Mouse (Mus musculus) macrophage (primary cell): ENCODE results near the gene Cfl2. TPM values are rescaled to one million over a fixed set of nuclear protein-coding genes. Genes with fewer than 3 reads are reported as not detected.
"Not testable (repeated sequence)": the region's sequence is repeated elsewhere in the genome, so short reads cannot be mapped to it uniquely, and the experiment has no call there.

ENCODE experiments used
- H3K27ac ChIP-seq: fragments of 350-480 bp; formaldehyde crosslinking; 2 replicates; pipeline ENCODE4 v1.9.0; 2021
- H3K36me3 ChIP-seq: fragments of 350-480 bp; formaldehyde crosslinking; 2 replicates; pipeline ENCODE4 v1.9.0; 2021; ENCODE audit errors: inconsistent target
- H3K4me3 ChIP-seq: fragments of 350-480 bp; formaldehyde crosslinking; 2 replicates; pipeline ENCODE4 v1.9.0; 2021; ENCODE audit errors: inconsistent target
- H3K79me2 ChIP-seq: fragments of 350-480 bp; formaldehyde crosslinking; 2 replicates; pipeline ENCODE4 v1.9.0; 2021; ENCODE audit errors: inconsistent target
- WGBS: methylation state at CpG from one replicate; pipeline ENCODE4 v1.1.7; 2026; ENCODE audit warnings: inconsistent platforms; ENCODE audit not compliant: missing documents; 5-methylcytosine and 5-hydroxymethylcytosine counted together
- polyA plus RNA-seq: library from polyadenylated mRNA; stranded (reverse); fragments of 250-400 nt; gene quantifications from 3 replicates; pipeline ENCODE4 v1.2.4, GENCODE M21; 2018; ENCODE audit warnings: inconsistent platforms
- total RNA-seq, 78 experiments: library from RNA; depleted of rRNA; stranded (reverse); fragments of 250-400 nt; gene quantifications; 1 replicate in 9 of 78; 2 replicates in 24 of 78; 3 replicates in 43 of 78; 4 replicates in 2 of 78; pipeline ENCODE4 v1.2.4; 2018; ENCODE audit warnings: inconsistent platforms in 56 of 78

Cfl2 gene
- 10 to 100 TPM in 25 of 26 experiments, 1 to 10 TPM in 1; 9.6 to 67.4 (median 33.6) TPM for total RNA-seq (2018; cell fraction: chromatin; rRNA removed)
- total RNA-seq (2018; cell fraction: cytosol; rRNA removed): 10 to 100 TPM; 16.2 to 23.6 (median 19.2) TPM
- 10 to 100 TPM in 25 of 26 experiments, 1 to 10 TPM in 1; 8.0 to 84.5 (median 39.9) TPM for total RNA-seq (2018; cell fraction: nucleus; rRNA removed)
- 21.0 to 27.8 TPM (median 21.9 TPM) in 3 replicates for polyA plus RNA-seq

GRCm38 (mm10) chr12:54862606-54863535, at the start of gene Cfl2:
TSS of gene Cfl2 (minus strand) at chr12:54862877.
- H3K4me3 ChIP-seq: peak within 1 kb of the TSS; percentile 91
- H3K79me2 ChIP-seq: peaks cover 28% of the 10 kb centered on the region
- WGBS: 2% methylated on average over 68 of the region's 82 CpGs
- peaks cover 17% of the 10 kb centered on the region for H3K36me3 ChIP-seq
- peak within 1 kb of the TSS; percentile 71 for H3K27ac ChIP-seq

- H3K36me3 ChIP-seq: peaks cover 94% of the 10 kb centered on the region
- 96% methylated on average over 3 of the region's 3 CpGs for WGBS
Measured at GRCm38 (mm10) chr12:54910387-54910786, 47.7 kb upstream of the Cfl2 start.

DNA sequence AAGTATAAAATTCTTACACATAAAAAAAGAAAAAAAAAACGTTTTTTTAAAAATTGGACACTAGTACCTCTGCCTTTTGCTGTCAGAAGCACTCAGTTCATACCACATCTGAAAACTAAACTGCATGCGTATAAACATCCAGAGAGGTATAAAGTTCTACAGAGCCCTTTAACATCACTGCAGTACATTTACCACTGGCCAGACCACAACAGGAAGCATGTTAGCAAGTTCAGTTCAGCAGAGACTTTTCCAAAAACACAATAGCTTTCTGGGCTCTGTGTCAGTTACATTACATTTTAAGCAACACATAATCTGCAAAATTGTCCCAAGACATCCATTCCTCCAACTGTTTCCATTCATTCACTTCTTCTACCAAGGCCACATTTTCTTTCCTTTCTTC, 29.9 kb upstream of the Cfl2 start:
- H3K4me3 ChIP-seq, H3K79me2 ChIP-seq, H3K27ac ChIP-seq: not testable (repeated sequence)
- no CpG with 5 or more reads among the region's 2 CpGs for WGBS
- peaks cover 20% of the 10 kb centered on the region for H3K36me3 ChIP-seq

More at GRCm38 (mm10) chr12:54910387-54910786, 47.7 kb upstream of the Cfl2 start:
- Histone ChIP-seq H3K79me2 (no peaks in the 10 kb centered on the region), H3K4me3 (no peak overlapping the region), H3K27ac (no peak overlapping the region)

DNA sequence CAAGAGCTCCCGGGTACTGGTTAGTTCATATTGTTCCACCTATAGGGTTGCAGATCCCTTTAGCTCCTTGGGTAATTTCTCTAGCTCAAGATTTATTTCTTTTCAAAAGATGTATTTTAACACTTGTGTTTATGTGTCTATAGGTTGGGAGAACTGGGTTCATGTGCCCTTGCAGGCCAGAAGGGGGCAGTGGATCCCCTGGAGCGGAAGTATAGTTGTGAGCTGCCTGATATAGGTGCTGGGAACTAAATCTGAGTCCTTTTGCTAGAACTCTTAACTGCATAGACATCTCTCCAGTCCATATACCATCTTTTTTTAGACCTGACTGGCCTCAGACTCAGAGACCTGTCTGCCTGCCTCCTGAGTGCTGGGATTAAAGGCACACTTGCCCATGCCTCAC, 27.7 kb upstream of the Cfl2 start:
- no peaks in the 10 kb centered on the region for H3K79me2 ChIP-seq
- peaks cover 4% of the 10 kb centered on the region; the same call in 1 of the 2 replicates for H3K36me3 ChIP-seq
- H3K4me3 ChIP-seq: no peak overlapping the region
- WGBS: 96% methylated on average over 2 of the region's 2 CpGs
- no peak overlapping the region for H3K27ac ChIP-seq

DNA sequence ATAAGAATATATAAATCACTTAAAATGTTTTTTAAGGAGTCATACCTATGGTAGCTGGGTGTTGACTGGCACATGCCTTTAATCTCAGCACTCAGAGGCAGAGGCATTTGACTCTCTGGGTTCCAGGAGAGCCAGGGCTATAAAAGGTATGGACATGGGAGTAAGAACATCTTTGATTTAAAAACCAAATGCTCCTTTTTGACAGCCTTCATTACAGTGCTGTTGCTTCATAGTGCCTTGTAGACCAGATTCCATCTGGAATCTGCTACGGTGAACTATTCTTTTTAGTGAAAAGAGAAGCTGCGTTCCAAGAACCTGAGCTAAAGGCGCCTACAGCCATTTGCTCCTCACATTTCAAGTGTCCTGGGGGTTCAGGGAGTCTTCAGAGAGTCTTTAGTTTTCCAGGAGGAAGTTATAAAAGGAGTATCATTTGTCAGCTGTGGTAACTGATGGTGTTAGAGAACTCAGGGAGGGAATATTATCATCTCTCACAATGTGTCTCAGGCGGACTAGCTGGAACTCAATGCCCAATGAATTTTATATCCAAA, 25.0 kb upstream of the Cfl2 start:
- 96% methylated on average over 4 of the region's 4 CpGs for WGBS
- Histone ChIP-seq H3K36me3 (no peaks in the 10 kb centered on the region), H3K4me3 (no peak overlapping the region), H3K27ac (no peak overlapping the region), H3K79me2 (no peaks in the 10 kb centered on the region)

GRCm38 (mm10) chr12:54879630-54880029, 17.0 kb upstream of the Cfl2 start:
- 7% methylated on average over 6 of the region's 6 CpGs for whole genome bisulfite sequencing
- Histone ChIP-seq H3K27ac (no peak overlapping the region), H3K36me3 (no peaks in the 10 kb centered on the region), H3K79me2 (no peaks in the 10 kb centered on the region), H3K4me3 (no peak overlapping the region)

DNA sequence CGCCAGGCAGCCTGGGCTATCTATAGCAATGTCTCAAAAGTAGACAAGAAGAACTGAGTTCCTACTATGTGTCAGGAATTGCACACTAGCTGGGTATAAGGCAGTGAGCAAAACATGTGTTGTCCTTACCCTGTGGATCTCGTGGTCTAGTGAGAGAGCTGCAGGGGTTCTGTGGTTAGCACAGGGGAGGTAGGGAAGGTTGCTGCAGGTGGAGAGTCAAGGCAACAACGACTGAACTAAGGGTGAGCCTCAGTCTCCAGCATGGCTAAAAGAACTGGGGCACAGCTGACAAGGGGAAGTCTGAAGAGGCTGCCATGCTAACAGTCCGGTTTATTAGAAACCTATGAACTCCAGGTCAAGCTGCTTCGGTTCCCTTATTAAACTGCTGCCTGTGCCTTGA, 16.5 kb upstream of the Cfl2 start:
- no peak overlapping the region for H3K4me3 ChIP-seq
- H3K36me3 ChIP-seq: no peaks in the 10 kb centered on the region
- WGBS: 45% methylated on average over 5 of the region's 5 CpGs
- no peaks in the 10 kb centered on the region for H3K79me2 ChIP-seq
- H3K27ac ChIP-seq: no peak overlapping the region

DNA sequence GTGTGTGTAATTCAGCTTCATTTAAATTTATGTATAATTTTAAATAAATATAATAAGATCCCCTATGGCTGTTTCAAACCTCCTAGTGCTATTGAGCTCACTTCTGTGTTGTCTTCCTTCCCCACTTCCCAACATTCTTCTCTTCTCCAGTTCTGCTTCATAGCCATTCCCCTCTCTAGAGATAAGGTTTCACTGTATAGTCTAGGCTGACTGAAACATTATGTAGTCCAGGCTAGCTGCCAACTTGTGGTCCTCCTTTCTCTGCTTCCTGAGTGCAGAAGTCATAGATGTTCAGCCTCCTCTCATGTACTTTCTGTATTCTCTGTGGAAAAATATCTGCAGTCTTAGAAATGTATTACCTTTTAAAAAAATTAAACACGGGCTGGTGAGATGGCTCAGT, 15.2 kb upstream of the Cfl2 start:
- Histone ChIP-seq H3K27ac (no peak overlapping the region), H3K4me3 (no peak overlapping the region), H3K79me2 (no peaks in the 10 kb centered on the region), H3K36me3 (no peaks in the 10 kb centered on the region)
- WGBS: 86% methylated on average over 1 of the region's 1 CpGs

DNA sequence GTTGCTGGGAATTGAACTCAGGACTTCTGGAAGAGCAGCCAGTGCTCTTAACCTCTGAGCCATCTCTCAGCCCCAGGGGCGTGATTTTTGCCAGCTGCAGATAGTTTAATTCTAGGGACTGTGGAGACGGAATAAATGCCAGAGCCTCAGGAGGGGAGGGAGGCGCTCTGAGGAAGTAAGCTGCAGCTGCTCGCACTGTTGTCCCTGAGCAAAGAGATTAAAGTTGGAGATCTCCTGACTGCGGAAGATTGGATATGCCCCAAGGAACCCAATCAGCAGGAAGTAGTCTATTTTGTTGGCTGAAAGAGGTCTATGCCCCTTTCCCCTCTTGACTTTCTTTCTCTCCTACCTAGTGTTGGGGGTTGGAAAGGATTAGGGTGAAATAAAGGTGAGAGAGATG, 14.2 kb upstream of the Cfl2 start:
- no peak overlapping the region for H3K4me3 ChIP-seq
- H3K27ac ChIP-seq: no peak overlapping the region
- no peaks in the 10 kb centered on the region for H3K36me3 ChIP-seq
- H3K79me2 ChIP-seq: no peaks in the 10 kb centered on the region
- WGBS: 87% methylated on average over 5 of the region's 5 CpGs

DNA sequence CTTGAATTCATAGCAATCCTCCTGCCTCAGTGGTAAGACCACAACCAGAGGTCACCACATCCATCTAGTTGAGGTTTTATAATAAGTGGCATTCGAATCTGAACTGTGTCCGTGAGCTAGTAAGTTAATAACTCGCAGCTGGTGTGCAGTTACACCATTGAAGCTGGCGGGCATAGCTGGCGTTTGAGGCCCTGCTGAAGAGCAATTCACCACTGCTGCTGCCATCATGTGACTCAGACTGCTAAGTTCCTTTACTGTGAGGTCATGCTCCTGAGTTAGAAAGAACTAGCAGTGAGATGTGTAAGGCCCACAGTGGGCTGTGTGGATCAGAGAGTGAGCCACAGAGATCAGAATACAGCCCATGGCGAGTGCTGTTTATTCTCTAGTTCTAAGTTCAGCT, 12.0 kb upstream of the Cfl2 start:
- no peaks in the 10 kb centered on the region for H3K79me2 ChIP-seq
- no peak overlapping the region for H3K4me3 ChIP-seq
- H3K36me3 ChIP-seq: no peaks in the 10 kb centered on the region
- peak overlapping the region; percentile 7; the same call in 1 of the 2 replicates for H3K27ac ChIP-seq
- whole genome bisulfite sequencing: 86% methylated on average over 6 of the region's 6 CpGs

- Histone ChIP-seq H3K36me3 (peaks cover 17% of the 10 kb centered on the region), H3K79me2 (peaks cover 28% of the 10 kb centered on the region), H3K27ac (peak overlapping the region; percentile 71), H3K4me3 (peak overlapping the region; percentile 91)
- under 1% methylated on average over 36 of the region's 36 CpGs for WGBS
Measured at GRCm38 (mm10) chr12:54861991-54862605, 579 bp downstream of the Cfl2 start.

DNA sequence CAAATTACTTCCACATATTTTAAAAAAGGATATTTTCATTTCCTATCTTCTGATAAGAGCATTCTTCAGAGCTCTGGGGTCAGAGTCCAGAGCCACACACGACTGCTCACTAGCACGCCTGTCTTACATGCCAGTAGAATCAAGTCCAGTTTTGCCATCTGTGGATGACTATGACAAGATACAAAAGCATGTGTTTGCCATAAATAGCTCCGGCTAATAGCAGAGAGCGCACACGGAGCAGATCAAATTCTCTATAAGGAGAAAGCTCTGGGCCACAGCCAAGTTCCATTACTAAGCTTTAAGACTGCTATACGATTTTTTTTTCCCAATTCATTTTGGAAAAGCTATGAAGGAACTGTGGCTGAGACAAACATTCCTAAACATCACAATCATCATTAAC, 3.1 kb downstream of the Cfl2 start:
- no peak overlapping the region for H3K4me3 ChIP-seq
- peaks cover 28% of the 10 kb centered on the region for H3K79me2 ChIP-seq
- H3K27ac ChIP-seq: no peak overlapping the region
- H3K36me3 ChIP-seq: peaks cover 17% of the 10 kb centered on the region
- 93% methylated on average over 6 of the region's 6 CpGs for WGBS

- no peak overlapping the region for H3K4me3 ChIP-seq
- H3K36me3 ChIP-seq: no peaks in the 10 kb centered on the region
- no peaks in the 10 kb centered on the region for H3K79me2 ChIP-seq
- no peak overlapping the region for H3K27ac ChIP-seq
- 93% methylated on average over 2 of the region's 2 CpGs for WGBS
Measured at GRCm38 (mm10) chr12:54850551-54850950, 12.1 kb downstream of the Cfl2 start.

DNA sequence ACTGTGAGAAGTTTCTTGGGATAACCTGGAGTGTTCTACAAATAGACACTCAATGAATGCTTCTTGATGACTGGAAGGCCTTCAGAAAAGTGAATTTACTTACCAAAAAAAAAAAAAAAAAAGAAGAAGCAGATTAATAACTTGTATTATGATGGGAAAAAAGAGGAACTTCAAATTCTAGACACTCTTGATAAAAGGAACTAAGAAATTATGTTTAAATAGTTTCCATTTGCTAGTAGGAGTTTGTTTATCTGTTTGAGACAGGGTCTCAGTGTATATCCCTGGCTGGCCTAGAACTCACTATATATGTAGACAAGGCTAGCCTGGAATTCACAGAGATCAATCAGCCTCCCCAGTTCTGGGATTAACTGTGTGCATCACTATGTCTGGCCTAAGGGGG, 18.3 kb downstream of the Cfl2 start:
- Histone ChIP-seq H3K79me2 (no peaks in the 10 kb centered on the region), H3K27ac (no peak overlapping the region), H3K4me3 (no peak overlapping the region), H3K36me3 (no peaks in the 10 kb centered on the region)

GRCm38 (mm10) chr12:54841576-54841975, 21.1 kb downstream of the Cfl2 start:
- no peaks in the 10 kb centered on the region for H3K36me3 ChIP-seq
- WGBS: 93% methylated on average over 1 of the region's 1 CpGs
- H3K4me3 ChIP-seq: no peak overlapping the region
- no peaks in the 10 kb centered on the region for H3K79me2 ChIP-seq
- H3K27ac ChIP-seq: no peak overlapping the region
